Mouse (Mus musculus) forebrain, embryonic 12.5 days (tissue): ENCODE measurements around the gene Reln. TPM values are rescaled to one million over a fixed set of nuclear protein-coding genes. Genes with fewer than 3 reads are reported as not detected.

Source experiments
- polyA plus RNA-seq: library from polyadenylated mRNA; unstranded; fragments of >200 nt; fragmentation: Nextera tagmentation; extraction: Ambion mirVana; gene quantifications from 2 replicates; pipeline ENCODE4 v1.2.1, GENCODE M21; 2016

Gene Reln
- polyA plus RNA-seq, 1 experiment from 2014 or later = 24.8 TPM

Other genes starting within 250 kb of the Reln start
- 39.2 and 39.8 TPM in 2 replicates for gene Orc5, start 205.7 kb upstream of the Reln start, polyA plus RNA-seq